Mouse (Mus musculus) cerebellum, adult 18-20 months (tissue): ENCODE results near the gene Ctsk.

ENCODE experiments used
- DNase-seq, 2 experiments: peaks; one replicate each; pipeline ENCODE4 v3.0.0; 2021

The Ctsk gene

GRCm38 (mm10) chr3:95499024-95499423, at the start of gene Ctsk:
Ctsk (plus strand) TSS chr3:95499256.
- no peak for DNase-seq

- peak; percentile 32 to 65 for DNase-seq
These were observed 48.6 kb upstream of the Ctsk start for GRCm38 (mm10) chr3:95450408-95450807.

DNA sequence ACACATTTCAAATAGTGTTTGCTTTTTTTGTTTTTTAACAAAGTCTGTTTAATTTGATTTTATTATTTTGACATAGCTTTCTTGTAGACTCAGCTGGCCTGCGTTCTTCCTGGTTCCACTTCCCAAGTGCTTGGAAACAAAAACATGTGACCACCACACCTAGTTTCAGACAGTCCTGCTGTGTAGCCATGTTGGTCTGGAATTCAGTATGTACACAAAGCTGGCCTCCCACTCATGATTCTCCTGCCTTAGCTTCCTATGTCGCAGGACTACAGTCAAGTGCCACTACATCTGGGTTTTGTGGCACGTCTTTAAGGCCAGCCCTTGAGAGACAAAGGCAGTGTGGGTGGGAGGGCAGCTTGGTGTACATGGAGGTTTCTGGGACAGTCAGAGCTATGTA, 48.1 kb upstream of the Ctsk start:
- no peak for DNase-seq

DNA sequence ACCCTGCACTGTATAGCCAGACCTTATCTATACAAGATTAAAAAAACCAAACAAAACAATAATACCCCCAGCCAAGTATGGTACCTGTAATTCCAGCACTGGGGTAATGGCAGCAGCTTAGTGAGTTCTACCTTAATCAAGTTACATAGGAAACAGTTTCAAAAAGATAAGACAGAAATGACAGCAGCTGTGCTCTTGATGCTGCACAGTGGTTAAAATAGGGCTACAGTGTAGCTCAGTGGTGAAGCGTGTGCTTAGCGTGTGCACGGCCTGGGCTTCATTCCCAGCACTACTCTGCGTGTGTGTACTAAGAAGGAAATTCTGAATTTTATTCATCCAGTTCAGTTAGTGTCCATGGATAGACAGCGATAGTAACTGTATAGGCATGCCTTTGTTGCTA, 42.7 kb upstream of the Ctsk start:
- DNase-seq, result no peak

GRCm38 (mm10) chr3:95457758-95458157, 41.3 kb upstream of the Ctsk start:
- DNase-seq, result no peak

GRCm38 (mm10) chr3:95459381-95459780, 39.7 kb upstream of the Ctsk start:
- no peak for DNase-seq

- no peak for DNase-seq
These were observed 35.2 kb upstream of the Ctsk start for GRCm38 (mm10) chr3:95463852-95464251.

DNA sequence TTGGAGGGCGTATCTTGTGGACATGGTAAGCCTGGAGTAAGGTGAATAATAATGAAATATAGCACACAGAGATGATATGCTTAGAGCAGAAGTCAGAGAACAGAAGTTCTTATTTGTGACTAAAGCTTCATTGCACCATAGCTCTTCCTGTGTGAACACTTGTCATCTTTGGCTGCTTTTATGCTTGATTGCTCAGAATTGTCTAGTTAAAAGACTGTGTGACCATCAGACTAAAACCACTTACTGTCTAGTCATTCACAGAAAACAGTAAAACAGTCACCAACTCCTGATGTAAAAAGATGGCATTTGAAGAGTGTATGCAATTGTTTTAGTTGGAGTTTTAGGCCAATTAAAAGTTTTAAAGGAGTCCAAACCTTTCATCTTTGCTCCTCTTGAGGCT, 20.1 kb upstream of the Ctsk start:
- DNase-seq, result no peak

DNA sequence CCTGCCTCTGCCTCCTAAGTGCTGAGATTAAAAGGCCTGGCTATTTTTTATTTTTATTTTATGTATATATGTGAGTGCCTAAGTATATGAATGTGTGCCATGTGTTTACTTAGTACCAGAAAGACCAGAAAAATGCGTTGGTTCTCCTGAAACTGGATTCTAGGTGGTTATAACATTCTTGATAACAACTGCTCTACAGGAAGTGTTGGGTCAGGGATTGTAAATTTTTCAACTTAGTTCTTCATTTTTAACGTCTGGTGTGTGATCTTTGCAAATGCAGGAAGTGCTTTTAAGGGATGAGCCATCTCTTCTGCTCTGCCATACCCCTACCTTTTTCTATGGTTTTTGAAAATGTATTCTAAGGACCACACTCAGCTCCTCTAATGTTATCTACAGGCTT, 12.6 kb upstream of the Ctsk start:
- DNase-seq, result no peak

GRCm38 (mm10) chr3:95488679-95489078, 10.4 kb upstream of the Ctsk start:
- DNase-seq, result no peak

DNA sequence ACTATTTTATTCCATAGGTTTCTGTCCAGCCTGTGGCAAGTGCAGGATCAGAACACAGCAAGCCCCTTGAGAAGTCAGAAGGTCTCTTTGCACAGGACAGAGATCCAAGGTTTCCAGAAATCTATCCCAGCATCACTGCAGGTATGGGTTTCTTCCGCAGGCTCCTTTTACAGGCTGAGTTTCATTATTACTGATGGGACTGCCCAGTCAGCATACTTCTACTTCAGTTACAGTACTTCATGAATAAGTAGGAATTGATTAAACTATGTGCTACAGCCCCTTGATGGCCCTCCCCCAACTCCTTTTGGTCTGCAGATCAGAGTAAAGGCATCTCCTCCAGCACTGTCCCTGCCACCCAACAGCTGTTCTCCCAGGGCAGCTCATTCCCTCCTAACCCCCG, 8.8 kb upstream of the Ctsk start:
- no peak for DNase-seq

DNA sequence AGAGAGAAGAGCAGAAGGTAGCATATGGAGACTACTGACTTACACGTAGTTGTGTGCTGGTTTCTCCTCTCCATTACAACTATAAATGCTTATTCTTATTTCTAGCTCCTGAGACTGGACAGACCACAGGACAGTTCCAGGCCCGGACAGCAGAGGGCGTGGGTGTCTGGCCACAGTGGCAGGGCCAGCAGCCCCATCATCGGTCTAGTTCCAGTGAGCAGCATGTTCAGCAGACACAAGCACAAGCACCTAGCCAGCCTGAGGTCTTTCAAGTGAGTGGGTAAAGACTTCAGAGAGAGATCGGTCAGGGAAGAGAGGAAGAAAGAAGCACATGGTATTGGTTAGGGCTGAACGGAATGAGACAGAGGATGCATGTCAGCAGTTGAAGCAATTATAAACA, 4.7 kb upstream of the Ctsk start:
- DNase-seq, result peak; percentile 67 to 70

- DNase-seq, result no peak
These were observed 827 bp upstream of the Ctsk start for GRCm38 (mm10) chr3:95498229-95498628.

- no peak for DNase-seq
These were observed 562 bp downstream of the Ctsk start for GRCm38 (mm10) chr3:95499496-95500140.

DNA sequence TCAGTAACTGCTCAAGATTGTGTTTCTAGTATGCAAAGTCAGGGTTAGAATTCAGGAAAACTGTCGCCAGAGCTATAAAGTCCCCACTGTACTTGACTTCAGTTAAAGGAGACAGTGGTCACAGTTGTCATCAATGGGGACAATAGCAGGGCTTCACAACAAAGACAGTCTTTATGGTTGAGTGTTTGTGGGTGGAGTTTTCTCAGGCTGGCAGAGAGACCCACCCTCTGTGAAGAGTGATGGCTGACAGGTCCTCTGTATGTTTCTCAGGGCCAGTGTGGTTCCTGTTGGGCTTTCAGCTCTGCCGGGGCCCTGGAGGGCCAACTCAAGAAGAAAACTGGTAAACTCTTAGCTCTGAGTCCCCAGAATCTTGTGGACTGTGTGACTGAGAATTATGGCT, 3.3 kb downstream of the Ctsk start:
- no peak for DNase-seq

- DNase-seq, result peak; percentile 70 to 79
These were observed 10.3 kb downstream of the Ctsk start for GRCm38 (mm10) chr3:95509348-95509747.

DNA sequence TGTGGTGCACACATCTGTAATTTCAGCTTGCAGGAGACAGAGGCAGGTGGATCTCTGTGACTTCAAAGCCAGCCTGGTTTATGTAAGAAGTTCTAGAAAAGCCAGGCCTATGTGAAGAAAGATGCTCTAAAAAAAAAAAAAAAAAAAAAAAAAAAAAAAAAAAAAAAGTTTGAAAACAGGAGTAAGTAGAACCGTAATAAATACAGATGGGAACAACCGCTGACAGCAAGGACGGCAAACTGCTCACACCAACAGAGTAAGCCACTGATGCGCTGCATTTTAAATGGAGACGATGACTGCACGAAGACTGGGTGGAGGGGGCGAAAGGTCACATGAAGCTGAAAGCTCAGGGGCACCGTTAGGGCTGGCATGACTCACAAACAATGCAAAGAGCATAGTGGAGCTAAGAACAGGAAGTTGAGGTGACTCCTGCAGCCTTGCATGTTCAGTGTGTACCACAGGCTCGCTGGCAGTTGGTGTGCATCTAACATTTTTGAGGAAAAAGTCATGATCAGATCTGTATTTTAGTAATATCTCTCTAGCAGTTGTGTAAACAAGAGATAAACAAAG, 12.6 kb downstream of the Ctsk start:
- DNase-seq, result no peak

DNA sequence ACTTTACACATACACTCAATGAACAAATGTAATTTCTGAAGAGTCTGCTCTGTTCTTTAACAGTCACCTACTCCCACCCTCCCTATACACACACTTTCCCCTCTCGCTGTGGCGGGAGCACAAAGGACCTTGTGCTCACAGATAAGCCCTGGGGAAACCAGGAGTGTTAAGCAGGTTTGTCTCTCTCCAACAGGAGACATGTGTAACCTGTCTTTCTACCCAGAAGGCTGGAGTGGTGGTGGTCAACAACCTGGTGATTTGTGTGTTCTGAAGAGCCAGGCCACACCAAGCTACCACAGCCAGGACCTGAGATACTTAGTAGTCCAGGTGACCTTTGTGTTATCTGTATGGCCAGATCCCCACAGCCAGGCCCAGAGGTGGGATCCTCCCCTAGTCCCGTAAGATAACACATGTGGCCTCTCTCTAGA, 17.6 kb downstream of the Ctsk start:
- no peak for DNase-seq

GRCm38 (mm10) chr3:95517493-95517898, 18.4 kb downstream of the Ctsk start:
- DNase-seq, result peak; percentile 63 to 79

DNA sequence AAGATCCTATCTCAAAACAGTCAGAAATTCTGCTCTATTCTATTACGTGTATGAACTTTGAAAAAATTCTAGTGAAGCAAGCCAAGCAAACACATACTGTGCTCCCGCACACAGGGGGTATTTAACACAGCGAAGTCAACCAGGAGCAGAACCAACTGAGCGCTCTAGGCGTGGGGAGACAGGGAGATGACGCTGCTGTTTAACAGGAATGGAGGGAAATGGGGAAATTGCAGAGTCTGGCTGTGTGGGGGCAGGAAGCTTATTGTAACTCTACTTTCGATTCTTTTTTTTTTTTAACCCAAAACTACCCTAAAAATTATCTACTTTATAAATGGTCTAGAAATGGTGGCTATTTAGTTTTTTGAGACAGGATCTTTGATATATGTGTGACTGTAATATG, 19.8 kb downstream of the Ctsk start:
- DNase-seq, result no peak

- no peak for DNase-seq
These were observed 20.3 kb downstream of the Ctsk start for GRCm38 (mm10) chr3:95519315-95519714.

DNA sequence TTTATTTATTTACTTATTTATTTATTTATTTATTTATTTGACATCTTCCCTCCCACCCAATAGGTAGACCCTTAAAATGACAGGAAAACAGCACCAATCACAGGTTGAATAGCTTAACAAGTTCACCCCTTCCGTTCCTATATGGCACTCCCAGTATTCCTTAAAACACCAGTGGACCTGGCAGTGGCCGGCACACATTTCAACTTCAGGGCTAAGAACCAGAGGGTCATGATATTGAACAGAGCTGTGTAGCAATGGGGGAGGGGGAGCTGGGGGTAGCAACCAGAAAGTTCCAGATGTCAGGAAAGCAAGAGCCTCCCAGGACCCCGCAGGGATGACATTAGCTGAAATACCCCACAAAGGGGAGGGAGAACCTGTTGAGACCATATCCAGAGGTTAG, 21.0 kb downstream of the Ctsk start:
- DNase-seq, result no peak

GRCm38 (mm10) chr3:95521168-95521567, 22.1 kb downstream of the Ctsk start:
- DNase-seq, result no peak

DNA sequence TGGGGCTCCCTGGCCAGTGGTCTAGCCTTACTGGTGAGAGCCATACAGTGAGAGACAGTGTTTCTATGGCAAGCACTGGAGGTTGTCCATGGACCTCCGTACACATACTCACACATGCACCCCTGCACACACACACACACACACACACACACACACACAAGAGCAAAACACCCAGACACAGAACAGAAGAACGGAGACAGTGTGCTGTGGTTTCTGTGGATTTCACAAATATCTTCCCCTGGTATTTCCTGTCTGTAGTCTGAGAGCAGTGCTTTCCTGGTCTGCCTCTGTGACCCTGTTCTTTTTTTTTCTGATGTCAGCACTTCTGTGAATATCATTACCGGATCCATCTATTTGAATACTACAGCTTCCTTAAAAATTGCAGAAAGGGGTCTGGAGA, 24.6 kb downstream of the Ctsk start:
- DNase-seq, result no peak

GRCm38 (mm10) chr3:95524673-95525072, 25.6 kb downstream of the Ctsk start:
- no peak for DNase-seq
